Mouse (Mus musculus): ENCODE results near the gene Asf1b. TPM values are rescaled to one million over a fixed set of nuclear protein-coding genes. Genes with fewer than 3 reads are reported as not detected.

Asf1b gene
- polyA plus RNA-seq, 1 experiment: 226 TPM

GRCm38 (mm10) chr8:83976779-83977350, 21.6 kb downstream of the Asf1b start:
- TF ChIP-seq GATA1 (IDR thresholded peaks at IDR 0.05; ENCODE audit: low read length): no peak

- TF ChIP-seq GATA1 (IDR thresholded peaks at IDR 0.05; ENCODE audit: low read length): no peak
These were observed 22.3 kb downstream of the Asf1b start for GRCm38 (mm10) chr8:83977646-83978045.

- no peak for TF ChIP-seq GATA1 (IDR thresholded peaks at IDR 0.05; ENCODE audit: low read length)
These were observed 22.9 kb downstream of the Asf1b start for GRCm38 (mm10) chr8:83978200-83978599.

DNA sequence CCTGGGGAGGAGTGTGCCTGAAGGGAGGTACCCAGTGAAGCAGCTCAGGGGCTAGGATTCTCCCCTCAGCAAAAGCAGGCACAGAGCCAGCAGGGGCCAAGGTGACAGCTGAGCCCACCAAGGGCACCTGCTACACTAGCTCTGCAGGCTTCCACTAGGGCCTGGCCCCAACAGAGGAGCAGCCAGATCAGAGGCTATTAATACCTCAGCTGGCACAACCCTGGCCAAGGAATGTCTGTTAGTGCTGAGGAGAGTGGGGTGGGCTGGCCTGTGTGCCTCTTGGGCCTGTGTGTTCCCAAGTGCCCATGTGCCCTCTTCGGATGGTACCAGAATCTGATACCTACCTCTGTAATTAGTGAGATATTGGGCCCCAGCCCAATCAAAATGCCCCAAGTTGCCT, 24.9 kb downstream of the Asf1b start:
- TF ChIP-seq GATA1 (IDR thresholded peaks at IDR 0.05; ENCODE audit: low read length): no peak

GRCm38 (mm10) chr8:83980845-83981244, 25.5 kb downstream of the Asf1b start:
- no peak for TF ChIP-seq GATA1 (IDR thresholded peaks at IDR 0.05; ENCODE audit: low read length)

DNA sequence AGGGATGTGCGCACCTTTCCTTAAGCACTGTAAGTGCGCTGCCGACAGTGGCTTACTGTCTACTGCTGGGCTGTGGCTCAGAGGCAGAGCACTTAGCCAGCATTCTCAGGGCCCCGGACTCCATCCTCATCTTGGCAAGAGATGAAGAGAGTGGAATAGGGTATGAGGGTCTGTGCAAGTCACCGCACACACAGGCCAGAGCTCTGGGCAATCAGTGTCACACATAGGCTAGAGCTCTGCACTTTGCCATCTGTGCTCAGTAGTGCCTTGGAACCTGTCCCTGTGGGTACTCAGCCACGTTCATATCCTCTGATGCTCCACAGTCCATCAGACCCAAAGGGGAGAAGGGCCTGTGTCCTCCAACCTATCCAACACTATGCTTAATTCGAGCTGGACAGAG, 26.2 kb downstream of the Asf1b start:
- TF ChIP-seq GATA1 (IDR thresholded peaks at IDR 0.05; ENCODE audit: low read length): no peak

DNA sequence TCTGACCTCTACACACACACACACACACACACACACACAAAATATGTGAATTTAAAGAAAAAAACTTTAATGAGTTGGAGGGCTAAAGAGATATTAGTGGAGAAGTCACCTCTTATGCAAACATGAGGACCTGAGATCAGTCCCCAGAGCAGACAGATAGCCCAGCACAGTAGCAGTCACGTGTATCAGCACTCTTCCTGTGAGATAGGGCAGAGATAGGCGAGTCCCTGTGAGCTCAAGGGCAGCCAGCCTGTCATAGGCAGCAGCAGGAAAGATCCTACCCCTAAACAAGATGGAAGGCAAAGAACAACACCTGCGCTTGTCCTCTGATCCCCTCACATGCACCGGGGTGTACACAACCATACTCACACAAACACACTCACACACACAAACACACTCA, 27.1 kb downstream of the Asf1b start:
- no peak for TF ChIP-seq GATA1 (IDR thresholded peaks at IDR 0.05; ENCODE audit: low read length)

DNA sequence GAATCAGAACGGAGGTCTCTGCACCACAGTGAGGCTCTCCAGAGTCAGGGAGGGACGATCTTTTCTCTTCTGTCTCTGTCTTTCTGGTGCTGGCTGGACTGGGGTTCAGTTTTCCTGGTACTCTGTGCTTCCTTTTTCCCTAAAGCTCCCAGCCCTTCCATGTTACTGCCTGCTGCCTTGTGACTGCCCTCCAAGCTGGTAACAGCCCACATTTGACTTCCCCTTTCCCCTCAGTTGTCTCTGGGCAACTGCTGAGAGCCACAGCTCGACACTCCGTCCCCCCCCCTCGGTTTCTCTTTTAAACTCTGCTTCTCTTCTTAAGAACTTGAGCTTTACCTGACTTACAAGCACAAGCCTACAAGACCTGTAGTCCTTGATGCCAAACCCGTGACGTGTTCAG, 33.9 kb downstream of the Asf1b start:
- TF ChIP-seq GATA1 (IDR thresholded peaks at IDR 0.05; ENCODE audit: low read length): no peak

- TF ChIP-seq GATA1 (IDR thresholded peaks at IDR 0.05; ENCODE audit: low read length): no peak
These were observed 34.9 kb downstream of the Asf1b start for GRCm38 (mm10) chr8:83990170-83990569.

- TF ChIP-seq GATA1 (IDR thresholded peaks at IDR 0.05; ENCODE audit: low read length): no peak
These were observed 37.2 kb downstream of the Asf1b start for GRCm38 (mm10) chr8:83992488-83992887.

GRCm38 (mm10) chr8:83994030-83994429, 38.7 kb downstream of the Asf1b start:
- no peak for TF ChIP-seq GATA1 (IDR thresholded peaks at IDR 0.05; ENCODE audit: low read length)

DNA sequence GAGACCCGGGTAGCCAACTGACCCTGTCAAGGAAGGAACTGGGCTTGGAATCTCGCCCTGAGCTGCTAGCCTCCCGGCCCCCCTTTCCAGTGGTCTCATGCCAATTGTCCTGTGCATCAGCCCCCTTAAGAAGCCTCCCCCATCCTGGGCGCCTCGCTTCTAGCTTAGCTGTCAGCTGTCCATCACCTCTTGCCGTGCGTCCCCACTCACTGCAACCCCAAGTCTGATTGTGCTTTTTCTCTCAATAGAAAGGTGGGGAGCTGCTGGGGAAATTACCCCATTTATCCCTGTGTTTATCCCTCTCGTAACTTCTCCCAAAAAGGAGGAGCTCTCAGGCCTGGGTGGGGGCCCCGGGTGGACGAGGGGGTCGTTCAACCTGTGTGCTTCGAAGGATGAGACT, 40.7 kb downstream of the Asf1b start:
- no peak for TF ChIP-seq GATA1 (IDR thresholded peaks at IDR 0.05; ENCODE audit: low read length)

DNA sequence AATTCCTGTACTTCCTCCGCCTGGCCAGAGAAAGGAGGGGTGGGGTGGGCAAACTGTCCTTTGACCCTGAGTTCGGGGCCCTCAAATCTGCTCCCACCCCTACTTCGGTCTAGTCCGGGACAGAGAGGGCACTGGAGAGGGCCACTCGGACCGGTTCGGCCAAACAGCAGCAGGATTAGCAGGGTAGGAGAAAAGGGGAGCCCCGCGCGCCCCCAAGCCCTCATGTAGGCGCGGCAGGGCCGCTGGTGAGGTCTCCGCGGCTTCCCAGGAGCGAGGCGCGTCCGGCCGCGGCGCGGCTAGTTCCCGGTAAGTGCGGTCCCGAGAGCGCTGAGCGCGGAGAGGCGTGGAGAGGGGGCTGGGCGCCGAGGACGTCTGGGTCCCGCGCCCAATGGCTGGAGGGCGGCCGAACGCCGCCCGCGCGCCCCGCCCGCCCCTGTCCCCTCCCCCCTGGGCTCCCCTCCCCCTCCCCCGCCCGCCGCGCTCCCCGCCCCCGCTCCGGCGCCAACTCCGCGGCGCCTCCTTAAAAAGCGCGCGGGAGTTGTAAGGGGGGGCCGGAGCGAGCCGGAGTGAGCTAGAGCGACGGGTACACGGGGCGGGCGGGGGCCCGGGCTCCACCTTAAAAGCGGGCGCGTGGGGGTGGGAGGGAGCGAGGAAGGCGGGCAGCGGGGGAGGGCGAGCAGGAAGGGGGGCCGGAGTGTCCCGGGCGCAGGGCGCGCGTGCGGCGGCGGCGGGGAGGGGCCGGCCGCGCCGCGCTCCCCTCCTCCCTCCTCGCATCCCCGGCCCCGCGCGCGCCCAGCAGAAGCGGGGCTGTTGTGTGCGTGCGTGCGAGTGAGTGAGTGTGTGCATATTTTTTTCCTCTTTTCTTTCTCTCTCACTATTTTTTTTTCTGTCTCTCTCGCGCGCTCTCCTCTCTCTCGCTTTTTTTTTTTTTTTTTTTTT, 41.5 kb downstream of the Asf1b start:
- no peak for TF ChIP-seq GATA1 (IDR thresholded peaks at IDR 0.05; ENCODE audit: low read length)

- no peak for TF ChIP-seq GATA1 (IDR thresholded peaks at IDR 0.05; ENCODE audit: low read length)
These were observed 42.3 kb downstream of the Asf1b start, which contains the start of gene Samd1 for GRCm38 (mm10) chr8:83997511-83998141. Gene Samd1, plus strand, starts transcription at chr8:83997672.

DNA sequence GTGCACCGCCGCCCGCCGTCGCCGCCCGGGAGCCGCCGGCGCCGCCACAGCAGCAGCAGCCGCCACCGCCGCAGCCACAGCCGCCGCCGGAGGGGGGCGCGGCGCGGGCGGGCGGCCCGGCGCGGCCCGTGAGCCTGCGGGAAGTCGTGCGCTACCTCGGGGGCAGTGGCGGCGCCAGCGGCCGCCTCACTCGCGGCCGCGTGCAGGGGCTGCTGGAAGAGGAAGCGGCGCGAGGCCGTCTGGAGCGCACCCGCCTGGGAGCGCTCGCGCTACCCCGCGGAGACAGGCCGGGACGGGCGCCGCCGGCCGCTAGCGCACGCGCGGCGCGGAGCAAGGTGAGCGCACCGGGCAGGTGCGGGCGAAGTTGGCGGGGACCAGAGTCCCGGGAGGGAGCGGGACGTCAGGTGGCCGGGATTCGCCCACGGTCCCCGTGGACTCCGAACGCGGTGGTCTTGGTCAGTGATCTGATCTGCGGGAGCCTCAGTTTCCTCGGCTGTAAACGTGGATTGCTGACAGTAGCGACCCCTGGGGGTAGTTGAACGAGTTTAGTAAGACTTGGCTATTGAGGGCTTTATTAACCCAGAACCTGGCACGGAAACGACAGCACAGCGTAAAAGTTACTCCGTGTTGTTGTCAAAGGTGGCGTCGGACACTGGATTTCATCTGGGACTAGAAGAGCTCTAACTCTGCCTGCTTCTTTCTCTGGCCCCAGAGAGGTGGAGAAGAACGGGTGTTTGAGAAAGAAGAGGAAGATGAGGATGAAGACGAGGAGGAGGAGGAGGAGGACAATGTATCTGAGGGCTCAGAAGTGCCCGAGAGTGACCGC, 43.1 kb downstream of the Asf1b start:
- TF ChIP-seq GATA1 (IDR thresholded peaks at IDR 0.05; ENCODE audit: low read length): no peak

Measured in G1E-ER4 (cell line).